Mouse (Mus musculus) hindbrain, postnatal 0 days (tissue): ENCODE measurements around the gene Pkdcc. TPM values are rescaled to one million over a fixed set of nuclear protein-coding genes. Genes with fewer than 3 reads are reported as not detected.

Source experiments
- ATAC-seq: fragments of 200-750 bp; cut with Nextera tagmentation; 2 replicates; pipeline ENCODE4 v1.8.0; 2017; ENCODE audit warnings: mild to moderate bottlenecking, moderate TSS enrichment, moderate library complexity
- DNase-seq: peaks from one replicate; pipeline ENCODE4 v3.0.0-alpha.2; 2015; ENCODE audit warnings: low spot score
- H3K27ac ChIP-seq: fragments of 300-500 bp; sonication (generic); 2 replicates; pipeline ENCODE4 v1.5.1; 2014; ENCODE audit warnings: mild to moderate bottlenecking
- H3K27me3 ChIP-seq: fragments of 300-500 bp; sonication (generic); 2 replicates; pipeline ENCODE4 v1.6.1; 2014; ENCODE audit warnings: low read length, mixed read lengths; ENCODE audit not compliant: insufficient read depth
- H3K36me3 ChIP-seq: fragments of 300-500 bp; sonication (generic); 2 replicates; pipeline ENCODE4 v1.6.1; 2014; ENCODE audit warnings: low read length, mixed read lengths; ENCODE audit not compliant: insufficient read depth
- H3K4me1 ChIP-seq: fragments of 300-500 bp; sonication (generic); 2 replicates; pipeline ENCODE4 v1.6.1; 2014; ENCODE audit warnings: antibody characterized with exemption, low read length, mixed read lengths; ENCODE audit not compliant: insufficient read depth
- H3K4me2 ChIP-seq: fragments of 300-500 bp; sonication (generic); 2 replicates; pipeline ENCODE4 v1.6.1; 2014; ENCODE audit warnings: low read depth, mild to moderate bottlenecking, low read length, moderate library complexity, mixed read lengths
- H3K4me3 ChIP-seq: fragments of 300-500 bp; sonication (generic); 2 replicates; pipeline ENCODE4 v1.5.1; 2014; ENCODE audit warnings: low read length
- H3K9ac ChIP-seq: fragments of 300-500 bp; sonication (generic); replicated peaks from 2 replicates; pipeline ENCODE4 v1.6.1; 2014; ENCODE audit warnings: mild to moderate bottlenecking, low read length, moderate library complexity, mixed read lengths
- H3K9me3 ChIP-seq: fragments of 300-500 bp; sonication (generic); 2 replicates; pipeline ENCODE4 v1.6.1; 2016; ENCODE audit warnings: low read length, mixed read lengths
- CTCF ChIP-seq: IDR thresholded peaks from 2 replicates; pipeline ENCODE4 v1.5.1; 2016; ENCODE audit warnings: antibody characterized with exemption, control low read depth, low read depth
- WGBS: fragments of 180-500 bp; shearing (Covaris S2); extraction: QIAGEN DNeasy Blood & Tissue Kit; methylation state at CpG from one replicate; pipeline ENCODE4 v1.1.7; 2014; 5-methylcytosine and 5-hydroxymethylcytosine counted together
- polyA plus RNA-seq: library from polyadenylated mRNA; unstranded; fragments of >200 nt; fragmentation: Nextera tagmentation; extraction: Ambion mirVana; gene quantifications from 2 replicates; pipeline ENCODE4 v1.2.1, GENCODE M21; 2015
- total RNA-seq: library from RNA; depleted of rRNA; stranded (reverse); fragments of >200 nt; gene quantifications from 2 replicates; pipeline ENCODE4 v1.2.3, GENCODE M21; 2014

Pkdcc gene
- total and polyA plus RNA-seq, 2 experiments from 2014 or later, result 3.3 to 61.0 TPM

DNA sequence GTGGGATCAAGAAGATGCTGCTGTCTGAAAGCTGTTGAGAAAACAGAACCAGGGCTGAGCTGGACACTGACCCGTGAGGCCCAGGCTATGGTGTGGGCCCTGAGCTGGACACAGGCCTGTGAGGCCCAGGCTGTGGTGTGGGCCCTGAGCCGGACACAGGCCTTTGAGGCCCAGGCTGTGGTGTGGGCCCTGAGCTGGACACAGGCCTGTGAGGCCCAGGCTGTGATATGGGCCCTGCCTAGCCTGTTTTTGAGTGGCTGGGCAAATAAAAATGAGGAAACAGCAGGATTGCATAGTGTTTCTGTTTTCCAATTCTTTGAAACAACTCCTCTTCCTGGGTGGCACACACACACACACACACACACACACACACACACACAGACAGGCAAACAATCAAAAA, 2.7 kb upstream of the Pkdcc start:
- no peaks in the 10 kb centered on the region for H3K36me3 ChIP-seq
- no peak overlapping the region for H3K4me2 ChIP-seq
- 85% methylated on average over 2 of the region's 2 CpGs for WGBS
- no peak overlapping the region for H3K9ac ChIP-seq
- no peak overlapping the region for H3K4me3 ChIP-seq
- TF ChIP-seq CTCF, result no peak
- no peaks in the 10 kb centered on the region for H3K27me3 ChIP-seq
- DNase-seq (no peak), ATAC-seq (no peak)
- H3K4me1 ChIP-seq, result peaks cover 19% of the 10 kb centered on the region
- no peak overlapping the region for H3K27ac ChIP-seq
- H3K9me3 ChIP-seq, result no peaks in the 10 kb centered on the region

- Histone ChIP-seq H3K27ac (peak overlapping the region; percentile 88; the same call in 1 of the 2 replicates), H3K9ac (no peak overlapping the region), H3K4me3 (no peak overlapping the region), H3K36me3 (no peaks in the 10 kb centered on the region), H3K4me1 (peaks cover 23% of the 10 kb centered on the region), H3K27me3 (no peaks in the 10 kb centered on the region), H3K4me2 (peak overlapping the region; percentile 99; the same call in 1 of the 2 replicates), H3K9me3 (no peaks in the 10 kb centered on the region)
- no peak for ATAC-seq
- 56% methylated on average over 9 of the region's 9 CpGs for WGBS
- no peak for TF ChIP-seq CTCF
- DNase-seq, result no peak
Observed at GRCm38 (mm10) chr17:83213228-83213915, 1.7 kb upstream of the Pkdcc start.

DNA sequence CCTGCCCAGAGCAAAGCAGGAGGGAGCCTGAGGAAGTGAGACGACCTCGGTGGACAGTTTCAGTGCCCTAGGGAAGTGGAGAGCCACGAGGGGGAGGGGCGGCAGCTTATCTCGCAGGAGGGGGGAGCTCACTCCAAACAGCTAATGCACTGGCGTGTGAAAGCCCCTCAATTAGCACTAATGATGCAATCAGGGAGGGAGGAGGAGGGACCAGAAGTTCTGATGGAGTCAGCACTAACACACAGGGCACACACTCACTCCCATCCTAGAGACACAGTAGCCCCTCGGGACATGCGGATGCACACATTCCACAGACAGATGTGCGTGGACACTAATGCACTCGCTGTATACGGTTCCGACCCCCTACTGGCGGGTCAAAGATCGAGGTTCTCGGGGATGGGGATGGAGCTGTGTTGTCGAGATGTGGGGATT, 915 bp upstream of the Pkdcc start:
- Histone ChIP-seq H3K36me3 (no peaks in the 10 kb centered on the region), H3K9me3 (no peaks in the 10 kb centered on the region), H3K4me1 (peaks cover 27% of the 10 kb centered on the region), H3K9ac (peak overlapping the region; percentile 93), H3K4me2 (peak overlapping the region; percentile 99), H3K4me3 (peak overlapping the region; percentile 74), H3K27me3 (no peaks in the 10 kb centered on the region), H3K27ac (peak overlapping the region; percentile 88)
- TF ChIP-seq CTCF, result peak; percentile 40
- peak; percentile 75 for DNase-seq
- WGBS, result 1% methylated on average over 16 of the region's 16 CpGs
- peak; percentile 11; the same call in 1 of the 2 replicates for ATAC-seq

GRCm38 (mm10) chr17:83215529-83216244, 595 bp downstream of the Pkdcc start:
- peaks cover 25% of the 10 kb centered on the region for H3K4me1 ChIP-seq
- 1% methylated on average over 60 of the region's 80 CpGs for WGBS
- TF ChIP-seq CTCF, result no peak
- peak; percentile 70 for DNase-seq
- no peaks in the 10 kb centered on the region for H3K9me3 ChIP-seq
- H3K4me2 ChIP-seq, result peak overlapping the region; percentile 99
- ATAC-seq, result peak; percentile 62
- no peaks in the 10 kb centered on the region for H3K36me3 ChIP-seq
- H3K9ac ChIP-seq, result peak overlapping the region; percentile 93
- peak overlapping the region; percentile 74 for H3K4me3 ChIP-seq
- peak overlapping the region; percentile 88 for H3K27ac ChIP-seq
- H3K27me3 ChIP-seq, result no peaks in the 10 kb centered on the region

DNA sequence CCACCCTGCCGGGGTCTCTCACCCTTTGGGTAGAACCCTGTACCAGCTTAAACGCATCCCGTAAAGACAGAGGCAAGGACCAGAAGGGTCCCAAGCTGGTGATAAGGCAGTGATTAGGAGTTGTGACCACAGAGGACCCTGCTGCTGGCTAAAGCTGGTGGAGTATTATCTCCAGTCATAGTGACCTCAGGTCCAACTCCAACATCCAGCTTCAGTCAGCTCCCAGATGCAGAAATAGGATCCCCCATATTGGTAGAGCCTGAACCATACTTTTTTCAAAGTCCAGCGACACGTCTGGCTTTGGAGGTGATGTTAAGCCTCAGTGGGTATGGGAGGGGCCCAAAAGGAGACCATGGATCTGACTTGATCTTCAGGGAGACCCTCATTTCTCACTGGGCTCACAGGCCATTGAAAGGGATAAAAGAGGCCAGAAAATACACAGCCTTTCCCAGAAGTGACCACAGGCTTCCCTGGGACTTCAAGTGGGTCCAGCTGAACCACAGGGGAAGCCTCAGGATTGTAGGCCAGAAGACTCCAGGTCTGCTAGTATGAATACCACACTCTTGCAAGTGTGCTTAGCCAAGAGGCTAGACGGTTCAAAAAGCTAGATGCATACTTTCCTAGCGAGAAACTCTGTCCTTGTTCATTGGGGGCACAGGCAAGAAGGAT, 1.3 kb downstream of the Pkdcc start:
- peak overlapping the region; percentile 88 for H3K27ac ChIP-seq
- 22% methylated on average over 7 of the region's 7 CpGs for WGBS
- no peak for TF ChIP-seq CTCF

GRCm38 (mm10) chr17:83218189-83218588, 3.1 kb downstream of the Pkdcc start:
- no peak overlapping the region for H3K4me3 ChIP-seq
- H3K36me3 ChIP-seq, result peaks cover 10% of the 10 kb centered on the region; the same call in 1 of the 2 replicates
- H3K4me2 ChIP-seq, result peak overlapping the region; percentile 99
- WGBS, result 24% methylated on average over 2 of the region's 2 CpGs
- TF ChIP-seq CTCF, result no peak
- no peak overlapping the region for H3K27ac ChIP-seq
- ATAC-seq (no peak), DNase-seq (no peak)
- no peaks in the 10 kb centered on the region for H3K9me3 ChIP-seq
- H3K9ac ChIP-seq, result no peak overlapping the region
- peaks cover 22% of the 10 kb centered on the region for H3K4me1 ChIP-seq
- H3K27me3 ChIP-seq, result no peaks in the 10 kb centered on the region

More for the DNA sequence above, 1.3 kb downstream of the Pkdcc start:
- ATAC-seq (no peak), DNase-seq (no peak)
- Histone ChIP-seq H3K27me3 (no peaks in the 10 kb centered on the region), H3K4me2 (peak overlapping the region; percentile 99), H3K4me1 (peaks cover 23% of the 10 kb centered on the region), H3K9me3 (no peaks in the 10 kb centered on the region), H3K36me3 (peaks cover 4% of the 10 kb centered on the region; the same call in 1 of the 2 replicates), H3K9ac (peak overlapping the region; percentile 93), H3K4me3 (peak overlapping the region; percentile 74)
